Mouse (Mus musculus) gastrocnemius, postnatal 4 days (tissue): ENCODE data around the gene Tmem191c. TPM values are rescaled to one million over a fixed set of nuclear protein-coding genes. Genes with fewer than 3 reads are reported as not detected.

ENCODE experiments used
- DNase-seq, 2 experiments: peaks; one replicate each; pipeline ENCODE4 v3.0.0; 2021 to 2022; ENCODE audit warnings: low spot score in 2 of 2, mixed read lengths in 2 of 2
- total RNA-seq, 2 experiments: library from RNA; stranded (reverse); gene quantifications; 2 replicates each; pipeline ENCODE4 v1.2.3; 2021

Tmem191c gene
- total RNA-seq, 2 experiments from 2014 or later = 4.4 to 5.8 TPM

DNA sequence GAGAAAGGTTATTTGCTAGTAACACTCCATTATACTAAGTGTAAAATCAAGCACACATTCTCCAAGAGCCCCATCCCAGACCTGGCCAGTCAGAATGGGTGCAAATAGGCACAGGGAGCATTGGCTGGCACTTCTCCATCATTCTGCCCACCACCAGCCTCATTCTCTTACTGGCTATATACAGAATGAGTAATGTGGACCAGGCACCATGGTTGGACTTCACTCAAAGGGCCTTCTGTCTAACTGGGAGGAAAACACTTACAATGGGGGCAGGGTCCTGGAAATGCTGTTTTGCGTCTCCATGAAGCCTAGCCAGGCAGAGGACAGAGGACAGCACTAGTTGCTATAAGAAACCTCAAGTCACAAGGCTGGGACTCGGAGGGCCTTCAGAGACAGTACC is 50.2 kb downstream of the Tmem191c start:
- no peak for DNase-seq

DNA sequence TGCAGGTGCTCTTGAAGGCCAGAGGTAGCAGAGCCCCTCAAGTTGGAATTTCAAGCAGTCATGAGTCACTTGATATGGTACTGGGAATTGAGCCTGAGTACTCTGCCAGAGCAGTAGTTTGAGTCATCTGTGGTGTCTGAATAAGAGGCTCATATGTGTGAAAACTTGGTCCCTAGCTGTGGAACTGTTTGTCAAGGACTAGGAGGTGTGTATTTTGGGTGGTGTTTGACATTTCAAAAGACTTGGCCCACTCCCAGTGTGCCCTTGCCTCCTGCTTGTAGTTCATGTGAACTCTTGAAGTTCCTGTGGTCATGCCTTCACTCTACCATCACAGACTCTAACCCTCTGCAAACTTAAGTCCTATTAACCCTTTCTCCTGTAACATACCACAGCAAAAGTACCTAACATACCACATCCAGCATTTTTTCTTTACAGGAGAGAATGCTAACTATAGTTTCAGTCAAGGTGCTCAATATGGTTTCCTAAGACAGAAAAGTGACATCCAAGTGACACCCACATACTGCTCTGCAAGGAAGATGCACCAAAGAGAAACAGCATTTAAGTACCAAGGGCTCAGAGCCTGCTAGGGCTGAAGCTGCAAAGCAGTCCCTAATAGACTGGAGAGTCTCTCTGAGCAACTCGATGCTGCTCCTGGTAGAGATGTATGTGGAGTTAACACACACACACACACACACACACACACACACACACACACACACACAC is 54.1 kb downstream of the Tmem191c start:
- no peak for DNase-seq

DNA sequence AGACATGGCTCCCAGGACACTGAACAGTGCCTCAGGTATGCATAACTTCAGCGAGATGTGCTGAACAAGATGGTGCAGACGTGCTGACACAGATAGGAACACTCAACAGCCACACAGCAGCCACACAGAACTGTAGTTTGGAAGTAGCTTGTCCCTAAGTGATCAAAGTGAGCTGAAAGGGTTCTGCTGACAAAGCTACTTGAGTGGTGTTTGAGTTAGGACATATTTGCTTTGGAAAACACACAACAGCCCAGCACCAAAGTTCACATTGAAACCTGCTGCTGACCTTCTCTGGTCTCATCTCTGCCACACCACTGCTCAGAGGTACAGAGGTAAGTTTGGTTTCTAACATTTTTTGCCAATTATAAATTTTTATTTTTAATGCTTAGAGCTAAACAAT is 55.2 kb downstream of the Tmem191c start, which contains the start of gene Serpind1:
TSS of gene Serpind1 (plus strand) at position 256 of the 400 bp plus-strand sequence.
- no peak for DNase-seq

DNA sequence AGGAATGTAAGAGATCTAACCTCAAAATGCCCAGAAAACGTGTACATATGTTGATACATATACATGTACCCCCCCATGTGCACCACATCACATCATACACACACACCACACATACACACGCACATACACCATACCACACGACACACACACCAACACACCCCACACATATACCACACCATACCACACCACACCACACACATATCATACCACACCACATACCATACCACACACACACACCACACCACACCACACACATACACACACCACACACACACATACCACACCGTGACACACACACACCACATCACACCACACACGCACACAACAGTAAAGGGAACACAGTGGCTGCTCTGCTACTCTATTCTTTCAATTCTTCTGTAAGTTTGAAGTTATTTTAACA is 56.0 kb downstream of the Tmem191c start:
- DNase-seq = no peak

Other genes with a start within 250 kb of the Tmem191c start
- gene Ypel1, start 206.4 kb upstream of the Tmem191c start, total RNA-seq = 1 to 10 TPM; 4.9 to 6.1 TPM
- gene Ppil2, start 164.8 kb upstream of the Tmem191c start, total RNA-seq = 10 to 100 TPM; 48.2 to 56.1 TPM
- gene 2610318N02Rik, start 150.9 kb upstream of the Tmem191c start, total RNA-seq = 1 to 10 TPM; 1.5 to 3.0 TPM
- 1 to 10 TPM; 8.0 to 10.0 TPM for gene Sdf2l1, start 143.7 kb upstream of the Tmem191c start, total RNA-seq
- gene Ydjc, start 131.5 kb upstream of the Tmem191c start, total RNA-seq = 1 to 10 TPM in 1 of 2 experiments, under 1 TPM in 1; 0.61 to 1.1 TPM
- 1 to 10 TPM in 1 of 2 experiments, under 1 TPM in 1; 0.26 to 1.6 TPM for gene Ccdc116, start 128.8 kb upstream of the Tmem191c start, total RNA-seq
- gene Ube2l3, start 73.4 kb upstream of the Tmem191c start, total RNA-seq = 100 to 1,000 TPM; 166 to 178 TPM
- gene Rimbp3, start 67.5 kb upstream of the Tmem191c start, total RNA-seq = under 1 TPM; 0.22 to 0.29 TPM
- gene Hic2, start 42.5 kb upstream of the Tmem191c start, total RNA-seq = 1 to 10 TPM; 2.7 to 3.9 TPM
- gene Serpind1, start 55.3 kb downstream of the Tmem191c start, total RNA-seq = 1 to 10 TPM in 1 of 2 experiments, under 1 TPM in 1; 0.78 to 1.9 TPM
- gene Snap29, start 129.9 kb downstream of the Tmem191c start, total RNA-seq = 10 to 100 TPM; 14.3 to 15.5 TPM
- 10 to 100 TPM; 27.9 to 31.4 TPM for gene Pi4ka, start 130.2 kb downstream of the Tmem191c start, total RNA-seq
- gene Crkl, start 175.9 kb downstream of the Tmem191c start, total RNA-seq = 10 to 100 TPM; 32.4 to 33.1 TPM
- under 1 TPM; 0.54 to 0.75 TPM for gene Aifm3, start 213.5 kb downstream of the Tmem191c start, total RNA-seq
- 10 to 100 TPM; 48.4 to 51.1 TPM for gene Lztr1, start 232.6 kb downstream of the Tmem191c start, total RNA-seq